Mouse (Mus musculus) small intestine, adult 10 weeks (tissue): ENCODE measurements around the gene Tuba8. TPM values are rescaled to one million over a fixed set of nuclear protein-coding genes. Genes with fewer than 3 reads are reported as not detected.

ENCODE experiments used
- polyA plus RNA-seq: library from polyadenylated mRNA; stranded (reverse); fragments of 350-450 nt; fragmentation: Illumina TruSeq; extraction: RNeasy Lipid Tissue Mini Kit (QIAGEN cat#74804); gene quantifications from one replicate; pipeline ENCODE4 v1.2.3, GENCODE M21; 2014; ENCODE audit warnings: low replicate concordance

The Tuba8 gene
- not detected for polyA plus RNA-seq

GRCm38 (mm10) chr6:121210149-121210925 lies at the start of gene Tuba8:
TSS of gene Tuba8 (plus strand) at chr6:121210696.

GRCm38 (mm10) chr6:121183414-121184173 lies 26.9 kb upstream of the Tuba8 start, which contains the start of gene Pex26:
TSS of gene Pex26 (plus strand) at chr6:121183667.

GRCm38 (mm10) chr6:121245127-121246036 lies 34.9 kb downstream of the Tuba8 start, which contains the start of gene Usp18:
TSS of gene Usp18 (plus strand) at chr6:121245906.

Other genes with a start within 250 kb of the Tuba8 start
- gene Mical3, start 79.7 kb upstream of the Tuba8 start, polyA plus RNA-seq, result 2.7 TPM
- 2.3 TPM for gene Pex26, start 27.0 kb upstream of the Tuba8 start, polyA plus RNA-seq
- 9.8 TPM for gene Usp18, start 35.2 kb downstream of the Tuba8 start, polyA plus RNA-seq
- not detected for gene Slc6a13, start 89.5 kb downstream of the Tuba8 start, polyA plus RNA-seq
- not detected for gene Slc6a12, start 132.4 kb downstream of the Tuba8 start, polyA plus RNA-seq